Mouse (Mus musculus): ENCODE results near the gene Znrf3.

GRCm38 (mm10) chr11:5415617-5416338 is 28.9 kb downstream of the Znrf3 start:
- no peak for TF ChIP-seq CTCF (IDR thresholded peaks at IDR 0.05; ENCODE audit: extremely low read depth, insufficient read depth, low read length)
- TF ChIP-seq POLR2A (IDR thresholded peaks at IDR 0.05; ENCODE audit: extremely low read depth, insufficient read depth, low read length), result no peak
